Mouse (Mus musculus): ENCODE measurements around the gene Vip.
A peak's percentile ranks its signal among the peaks of the same experiment; 100 is the strongest.

Vip gene

DNA sequence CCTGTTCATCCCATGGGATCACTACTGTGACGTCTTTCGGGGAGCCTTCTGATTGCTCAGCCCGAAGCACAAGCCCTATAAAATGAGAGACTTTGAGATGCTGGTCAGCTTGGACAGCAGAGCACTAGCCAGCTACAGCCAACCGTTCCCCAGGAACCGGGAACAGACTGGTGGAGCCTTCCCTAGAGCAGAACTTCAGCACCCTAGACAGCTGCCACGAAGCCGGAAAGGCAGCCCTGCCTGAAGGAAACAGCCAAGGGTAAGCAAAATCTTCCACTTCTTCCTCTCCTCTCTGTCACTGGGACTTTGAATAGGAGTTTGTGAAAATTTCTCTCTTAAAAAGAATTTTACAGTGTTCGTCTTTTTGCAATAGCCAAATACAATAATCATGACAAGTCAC, at the start of gene Vip:
Gene Vip, plus strand, starts transcription at position 107 of the 400 bp plus-strand sequence.
- peak; percentile 3 to 35 for DNase-seq

DNA sequence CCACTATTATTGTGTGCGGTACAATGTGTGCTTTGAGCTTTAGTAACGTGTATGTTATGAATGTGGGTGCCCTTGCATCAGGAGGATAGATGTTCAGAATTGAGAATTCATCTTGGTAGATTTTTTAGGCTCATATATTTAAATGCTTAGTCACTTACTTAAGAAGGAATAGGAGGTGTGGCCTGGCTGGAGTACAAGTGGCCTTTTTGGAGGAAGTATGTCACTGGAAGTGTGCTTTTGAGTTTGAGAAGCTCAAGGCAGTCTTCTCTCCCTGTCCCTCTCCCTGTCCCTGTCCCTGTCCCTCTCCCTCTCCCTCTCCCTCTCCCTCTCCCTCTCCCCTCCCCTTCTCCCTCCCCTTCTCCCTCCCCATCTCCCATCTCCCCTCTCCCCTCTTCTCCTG, 48.0 kb upstream of the Vip start:
- DNase-seq, result no peak

DNA sequence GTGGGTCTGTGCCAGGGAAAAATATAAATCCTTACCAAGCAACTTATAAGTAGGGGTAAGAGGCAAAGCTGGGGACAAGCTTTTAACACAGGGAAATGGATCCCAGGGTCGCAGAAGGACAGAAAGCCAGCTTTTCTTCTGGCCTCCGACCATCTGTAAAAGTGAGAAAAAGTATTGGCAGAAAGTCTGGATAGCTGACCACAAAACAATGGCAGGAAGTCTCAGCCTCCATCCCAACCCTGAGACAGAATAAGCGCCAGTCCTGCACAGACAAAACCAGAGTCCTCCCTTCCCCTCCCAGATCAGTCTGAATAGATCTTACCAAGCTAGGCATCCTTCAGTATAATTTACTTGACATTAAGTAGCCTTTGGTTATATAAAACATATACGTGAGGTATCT, 47.0 kb upstream of the Vip start:
- DNase-seq, result peak; percentile 27 to 62

DNA sequence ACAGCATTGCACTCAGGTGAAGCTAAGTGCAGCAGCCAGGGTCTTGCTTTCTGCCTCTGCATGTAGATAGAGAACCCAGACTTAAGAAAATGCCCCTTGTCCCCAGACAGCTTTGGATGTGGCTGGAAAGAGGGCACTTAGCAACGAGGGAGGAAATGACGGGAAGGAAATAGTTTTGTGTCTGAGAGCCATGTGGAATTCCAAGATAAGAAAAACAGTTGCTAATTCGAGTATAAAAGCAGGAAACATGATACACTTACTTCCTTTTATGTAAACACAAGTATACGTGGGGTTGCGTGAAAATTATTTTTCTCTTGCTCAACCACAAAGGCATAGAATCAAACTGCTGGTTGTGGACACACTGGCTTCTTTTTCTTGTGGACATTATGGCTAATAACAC, 45.6 kb upstream of the Vip start, which contains the start of gene Myct1:
Gene Myct1, plus strand, starts transcription at position 312 of the 400 bp plus-strand sequence.
- no peak for DNase-seq

DNA sequence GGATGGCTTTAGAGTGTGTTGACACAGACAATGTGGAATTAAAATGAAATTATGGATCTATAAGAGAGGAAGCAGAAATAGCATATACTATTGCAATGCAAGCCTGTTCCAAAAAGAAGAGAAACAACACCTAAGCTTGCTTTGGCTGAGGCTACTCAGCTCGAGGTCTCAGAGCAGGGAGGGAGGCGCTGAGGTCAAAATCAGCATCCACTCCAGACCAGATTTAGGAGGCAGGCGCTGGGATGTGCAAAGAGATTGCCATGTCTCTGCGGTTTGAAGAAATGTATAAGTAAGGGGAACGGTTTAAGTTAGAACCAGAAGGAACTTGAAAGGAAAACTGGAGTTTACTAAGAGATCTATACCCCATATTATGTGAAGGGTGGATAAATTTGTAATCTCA, 44.6 kb upstream of the Vip start:
- no peak for DNase-seq

DNA sequence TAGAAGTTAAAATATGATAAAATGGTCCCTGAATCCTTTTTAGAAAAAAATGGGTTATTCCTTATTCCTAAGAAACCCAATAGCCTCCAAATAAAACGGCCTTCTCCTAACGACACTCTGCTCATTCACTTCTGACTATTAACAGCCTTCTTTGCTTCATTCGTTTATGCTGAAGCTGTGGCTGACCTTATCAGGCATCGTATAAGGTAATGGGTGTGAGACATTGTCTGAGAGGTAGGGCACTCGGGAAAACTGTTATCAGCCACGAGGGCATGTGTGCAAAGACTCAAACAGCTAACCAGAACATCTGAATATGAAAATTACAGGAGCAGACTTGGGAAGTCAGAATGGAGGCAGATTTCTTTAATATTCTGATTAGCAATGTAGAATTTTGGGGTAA, 42.5 kb upstream of the Vip start:
- DNase-seq, result no peak

DNA sequence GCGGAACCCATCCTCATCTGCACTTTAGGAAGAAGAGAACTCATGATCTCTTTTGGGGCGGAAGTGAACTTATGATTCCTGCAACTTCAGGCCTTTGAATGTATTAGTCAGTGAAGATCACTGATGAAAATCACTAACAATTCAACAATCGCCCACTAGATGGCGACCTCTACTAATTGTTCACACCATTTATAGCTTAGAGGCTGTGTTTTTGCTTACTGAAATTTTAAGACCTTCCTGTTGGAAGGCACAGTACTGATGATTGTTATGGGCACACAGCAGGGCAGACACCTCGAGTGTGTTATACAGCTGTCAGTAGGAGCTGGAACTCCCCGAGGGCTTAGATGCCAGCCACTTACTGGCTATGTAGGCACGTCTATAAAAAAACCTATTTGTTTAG, 38.9 kb upstream of the Vip start:
- peak in 1 of 2 experiments; percentile 89 for DNase-seq

DNA sequence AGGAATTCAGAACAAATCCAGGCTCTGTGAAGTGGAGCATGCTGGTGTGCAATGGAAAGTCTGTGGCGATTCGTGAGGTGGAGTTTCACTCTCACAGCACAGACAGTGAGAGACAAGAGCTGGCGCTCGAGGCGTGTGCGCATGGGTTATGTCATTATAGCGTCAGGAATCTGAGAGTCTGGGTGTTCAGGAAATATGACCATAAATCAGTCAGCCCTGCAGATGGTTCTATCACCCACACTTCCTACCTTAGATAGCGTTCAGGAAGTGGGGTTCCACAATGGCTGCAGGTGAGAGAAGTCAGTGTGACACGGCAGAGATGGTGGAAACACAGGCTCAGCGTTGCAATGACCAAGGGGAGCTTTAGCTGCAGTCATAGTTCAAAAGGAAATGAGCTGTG, 35.5 kb upstream of the Vip start:
- DNase-seq, result peak; percentile 27 to 56

DNA sequence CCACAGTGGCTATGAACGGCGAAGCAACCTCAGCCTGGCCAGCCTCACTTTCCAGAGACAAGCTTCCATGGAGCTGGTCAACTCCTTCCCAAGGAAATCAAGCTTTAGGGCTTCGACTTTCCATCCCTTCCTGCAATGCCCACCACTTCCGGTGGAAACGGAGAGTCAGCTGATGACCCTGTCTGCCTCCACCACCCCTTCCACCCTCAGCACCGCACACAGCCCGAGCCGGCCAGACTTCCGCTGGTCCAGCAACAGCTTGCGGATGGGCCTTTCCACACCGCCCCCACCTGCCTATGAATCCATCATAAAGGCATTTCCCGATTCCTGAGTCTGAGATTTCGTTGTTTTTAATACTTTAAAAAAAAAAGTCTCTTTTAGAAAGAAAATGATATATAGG, 34.6 kb upstream of the Vip start:
- DNase-seq, result peak; percentile 43 to 67

DNA sequence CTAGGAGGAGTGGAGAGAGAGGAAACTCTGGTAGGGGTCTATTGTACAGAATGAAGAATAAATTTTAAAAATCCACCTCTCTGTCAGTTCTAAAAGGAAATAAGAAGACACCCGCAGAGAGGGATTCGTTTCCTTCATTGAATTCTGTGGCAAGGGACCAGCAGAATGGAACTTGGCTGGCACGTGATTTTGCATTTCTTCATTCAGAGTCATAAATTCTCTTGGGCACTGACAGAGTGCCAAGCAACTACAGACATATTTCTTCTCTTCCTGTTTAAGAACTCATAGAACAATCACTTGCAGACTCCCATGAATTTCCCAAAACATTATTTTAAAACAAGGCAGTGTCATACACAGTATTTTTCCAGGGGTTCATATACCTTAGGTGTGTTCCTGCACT, 30.1 kb upstream of the Vip start:
- DNase-seq, result no peak

DNA sequence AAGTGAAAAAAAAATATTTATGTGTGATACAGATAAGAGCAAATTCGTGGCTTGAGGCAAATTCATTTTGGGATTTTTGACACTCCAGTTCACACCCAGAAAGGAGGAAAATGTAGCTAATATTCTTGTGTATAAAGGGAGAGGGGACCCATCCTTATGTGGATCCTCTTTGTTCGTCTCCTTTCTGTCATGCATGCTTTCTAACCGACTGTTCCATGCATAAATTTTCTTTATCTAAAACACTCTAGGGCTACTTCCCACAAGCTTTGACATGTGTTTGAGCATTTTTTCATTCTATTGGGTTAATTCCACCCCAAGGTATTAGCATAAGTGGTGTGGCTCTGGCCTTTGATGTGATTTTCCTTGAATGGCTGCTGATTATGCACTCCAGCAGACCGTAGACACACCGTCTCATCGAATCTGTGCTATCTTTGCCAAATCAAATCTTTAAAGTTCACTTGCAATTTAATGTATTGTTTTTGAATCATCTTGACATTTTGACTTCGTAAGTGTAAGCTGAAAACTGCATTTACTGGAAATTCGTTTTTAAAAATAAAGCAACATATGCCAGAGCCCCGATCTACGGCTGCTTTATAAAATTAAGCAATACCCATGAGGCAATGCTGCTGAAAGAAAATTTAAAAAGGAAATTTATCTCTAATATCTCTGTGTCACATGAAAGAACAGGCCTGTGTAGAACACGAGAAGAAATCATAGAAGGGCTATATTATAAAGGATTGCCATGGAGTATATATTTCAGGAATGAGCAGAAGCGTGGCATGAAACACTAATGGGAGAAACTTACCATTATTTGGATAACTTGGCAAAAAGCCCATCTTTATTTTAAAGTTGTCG, 23.6 kb upstream of the Vip start:
- no peak for DNase-seq

DNA sequence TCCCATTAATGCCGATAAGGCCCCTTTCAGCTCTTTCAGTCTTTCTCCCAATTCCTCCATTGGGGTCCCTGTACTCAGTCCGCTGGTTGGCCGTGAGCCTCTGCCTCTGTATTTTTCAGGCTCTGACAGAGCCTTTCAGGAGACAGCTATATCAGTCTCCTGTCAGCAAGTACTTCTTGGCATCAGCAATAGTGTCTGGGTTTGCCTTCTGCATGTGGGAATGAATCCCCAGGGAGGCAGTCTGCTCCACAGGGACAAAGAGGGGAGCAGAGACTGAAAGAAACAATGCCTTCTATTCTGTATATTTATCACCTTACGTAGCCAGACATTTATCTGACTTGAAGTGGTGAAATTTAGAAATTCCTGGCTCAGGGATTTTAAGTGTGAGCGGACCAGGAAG, 12.8 kb upstream of the Vip start:
- DNase-seq, result no peak

DNA sequence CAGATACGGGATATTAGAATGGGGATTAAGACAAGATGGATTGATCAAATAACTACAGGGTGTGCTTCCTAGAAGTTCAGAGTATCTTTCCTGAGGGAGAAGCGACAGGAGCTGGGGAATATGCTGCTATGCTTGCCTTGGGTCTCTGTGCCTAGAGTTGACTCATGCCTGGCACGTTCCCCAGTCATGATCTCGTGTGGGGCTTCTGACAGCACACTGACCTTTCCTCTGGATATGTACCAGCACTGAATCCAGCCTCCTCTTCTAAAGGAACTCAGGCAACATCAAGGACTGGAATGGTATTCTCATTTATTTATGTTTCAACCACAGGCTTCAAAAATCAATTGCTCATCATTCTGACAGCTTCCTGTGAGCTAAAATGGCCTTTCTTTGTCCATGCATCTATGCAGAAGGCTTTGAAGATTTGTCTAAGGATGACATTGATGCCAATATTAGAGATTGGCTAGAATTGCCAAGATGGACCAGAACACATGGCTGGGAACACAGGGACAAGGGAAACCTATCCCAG, 5.3 kb upstream of the Vip start:
- DNase-seq, result no peak

DNA sequence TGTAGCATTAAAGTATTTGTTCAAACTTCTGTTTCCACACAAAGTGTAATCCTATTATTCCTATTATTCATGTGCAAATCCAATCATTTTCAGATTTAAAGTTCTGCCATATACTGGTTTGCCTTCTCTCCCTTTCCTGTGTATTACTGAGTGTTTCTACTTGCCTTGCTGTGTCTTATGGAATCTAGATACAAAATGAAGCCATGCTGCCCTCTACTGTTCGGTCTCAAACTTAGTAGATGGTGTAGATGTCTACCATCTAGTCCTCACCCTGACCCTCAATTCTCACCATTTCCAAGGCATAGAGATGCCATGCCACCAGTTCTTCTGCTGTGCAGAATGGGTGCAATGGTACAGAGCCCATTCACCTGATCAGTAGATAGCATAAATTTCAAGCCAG, 4.7 kb upstream of the Vip start:
- peak in 1 of 2 experiments; percentile 59 for DNase-seq

DNA sequence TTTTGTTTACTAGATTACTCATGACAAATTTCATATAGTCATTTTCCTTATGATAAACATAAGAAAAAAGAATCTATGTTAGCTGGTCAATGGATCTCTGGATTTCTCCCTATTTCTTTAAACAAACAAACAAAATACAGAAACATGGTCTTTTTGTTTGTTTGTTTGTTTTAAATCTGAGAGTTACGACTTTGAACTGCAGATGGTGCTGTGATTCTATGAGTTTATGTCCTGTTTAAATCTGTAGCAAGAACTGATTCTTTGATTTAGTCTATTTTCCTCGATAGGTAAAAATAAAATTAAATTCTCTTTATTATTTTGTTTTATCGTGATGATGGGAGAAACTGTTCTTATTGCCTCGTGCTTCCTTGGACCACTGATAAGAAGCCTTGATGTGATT, 1.7 kb upstream of the Vip start:
- no peak for DNase-seq

DNA sequence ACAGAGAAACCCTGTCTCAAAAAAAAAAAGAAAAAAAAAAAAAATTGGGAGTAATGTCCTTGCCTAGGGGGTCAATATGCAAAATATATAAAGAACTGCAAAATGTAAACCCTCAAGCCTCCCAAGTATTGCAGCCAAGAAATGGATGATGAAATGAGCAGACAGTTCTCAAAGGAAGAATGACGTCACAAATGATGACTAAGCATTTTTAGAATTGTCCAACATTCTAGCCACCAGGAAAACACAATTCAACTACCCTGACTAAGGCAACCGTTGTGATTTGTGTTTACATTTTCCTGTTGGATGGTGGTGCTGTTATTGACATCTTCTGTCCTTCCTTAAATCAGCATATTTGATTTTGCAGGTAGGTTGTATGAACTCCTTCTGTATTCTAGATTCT, 42.3 kb downstream of the Vip start:
- no peak for DNase-seq

DNA sequence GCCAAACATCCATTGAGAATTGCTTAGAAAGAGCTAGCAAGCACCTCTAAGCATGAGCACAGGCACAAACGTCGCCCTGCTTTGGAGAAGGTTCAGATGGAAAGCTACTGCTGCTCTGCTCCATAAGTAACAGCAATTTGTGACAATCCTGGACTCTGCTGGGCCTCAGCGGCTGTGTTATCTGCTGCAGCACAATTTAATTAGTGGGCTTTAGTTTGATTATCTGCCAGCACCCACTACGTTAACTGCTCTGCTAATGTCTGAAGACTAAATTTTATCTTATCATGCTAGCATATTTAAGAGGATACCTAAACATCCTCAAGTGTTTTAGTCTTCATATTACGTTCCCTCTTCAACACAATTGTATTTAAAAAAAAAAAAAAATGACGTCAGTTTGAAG, 46.6 kb downstream of the Vip start:
- DNase-seq, result no peak

DNA sequence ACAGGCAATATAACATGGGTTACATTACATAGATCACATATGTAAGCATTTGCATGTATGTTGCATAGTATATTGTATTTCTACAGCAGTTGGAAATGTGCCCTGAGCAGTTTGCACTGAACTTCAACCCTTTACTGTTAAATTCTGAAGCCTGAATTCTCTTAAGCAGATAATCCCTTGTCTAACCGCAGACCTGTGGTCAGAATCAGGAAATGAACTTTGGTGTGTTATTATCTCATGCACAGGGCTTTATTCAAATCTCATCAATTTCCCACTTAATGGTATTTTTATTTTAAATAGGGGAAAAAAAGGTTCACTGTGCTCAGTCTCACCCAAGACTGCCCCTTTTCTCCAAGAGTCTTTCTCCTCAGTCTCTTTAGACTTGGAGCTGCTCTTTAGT, 55.3 kb downstream of the Vip start:
- DNase-seq, result no peak
